Mouse (Mus musculus) urinary bladder, postnatal 10 days (tissue): Measurements from ENCODE around the gene Adap1.

Experiments
- DNase-seq: peaks from one replicate; pipeline ENCODE4 v3.0.0; 2022; ENCODE audit warnings: low spot score

Gene Adap1

GRCm38 (mm10) chr5:139325395-139325966 is at the start of gene Adap1:
Gene Adap1 (minus strand): TSS chr5:139325622.
- no peak for DNase-seq

- no peak for DNase-seq
Measured at GRCm38 (mm10) chr5:139374841-139375240, 49.4 kb upstream of the Adap1 start.

DNA sequence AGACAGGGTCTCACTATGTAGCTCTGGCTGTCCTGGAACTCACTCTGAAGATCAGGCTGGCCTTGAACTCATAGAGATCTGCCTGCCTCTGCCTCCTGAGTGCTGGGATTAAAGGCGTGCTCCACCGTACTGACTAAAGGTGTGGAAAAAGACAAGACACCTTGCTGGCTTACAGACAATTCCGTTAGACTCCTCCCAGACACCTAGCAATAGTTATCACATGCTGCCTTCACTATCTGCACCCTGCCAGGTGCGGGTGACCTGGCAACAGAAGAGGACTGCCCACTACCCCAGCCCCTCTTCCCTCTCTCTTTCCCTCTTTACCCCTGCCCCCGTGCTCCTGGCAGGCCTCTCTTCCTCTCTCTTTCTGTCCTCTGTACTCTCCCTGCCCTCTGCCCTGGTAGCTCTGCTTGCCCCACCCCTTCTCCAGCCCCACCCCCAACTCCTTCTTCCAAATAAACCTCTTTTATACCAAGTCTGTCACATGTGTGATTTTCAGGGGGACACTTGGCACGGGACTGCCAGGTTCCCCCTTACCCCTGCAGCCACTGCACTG is 48.5 kb upstream of the Adap1 start:
- no peak for DNase-seq

- no peak for DNase-seq
Measured at GRCm38 (mm10) chr5:139373126-139373525, 47.7 kb upstream of the Adap1 start.

GRCm38 (mm10) chr5:139371631-139372401 is 46.4 kb upstream of the Adap1 start:
- peak; percentile 67 for DNase-seq

GRCm38 (mm10) chr5:139371118-139371517 is 45.7 kb upstream of the Adap1 start:
- DNase-seq = no peak

DNA sequence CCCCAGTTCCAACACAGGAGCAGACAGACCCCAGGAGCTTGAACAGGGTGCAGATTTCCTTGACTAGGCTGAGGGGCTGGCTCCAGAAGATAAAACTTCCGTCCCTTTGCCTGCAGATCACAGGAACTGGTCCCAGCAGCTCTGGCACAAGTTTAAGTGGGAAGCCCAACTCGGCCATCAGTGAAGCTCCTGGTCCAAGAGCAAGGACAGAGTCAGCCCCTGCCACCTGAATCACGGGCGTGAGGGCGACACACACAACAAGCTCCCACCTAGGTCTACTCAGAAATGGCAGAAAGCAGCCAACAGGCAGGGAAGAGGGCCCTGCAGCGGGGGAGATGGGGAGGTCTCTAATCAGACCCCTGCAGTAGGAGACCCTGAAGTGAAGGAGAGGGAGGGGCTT is 44.9 kb upstream of the Adap1 start:
- DNase-seq = no peak

GRCm38 (mm10) chr5:139368638-139369320 is 43.4 kb upstream of the Adap1 start:
- no peak for DNase-seq

- no peak for DNase-seq
Measured at GRCm38 (mm10) chr5:139367884-139368458, 42.5 kb upstream of the Adap1 start.

DNA sequence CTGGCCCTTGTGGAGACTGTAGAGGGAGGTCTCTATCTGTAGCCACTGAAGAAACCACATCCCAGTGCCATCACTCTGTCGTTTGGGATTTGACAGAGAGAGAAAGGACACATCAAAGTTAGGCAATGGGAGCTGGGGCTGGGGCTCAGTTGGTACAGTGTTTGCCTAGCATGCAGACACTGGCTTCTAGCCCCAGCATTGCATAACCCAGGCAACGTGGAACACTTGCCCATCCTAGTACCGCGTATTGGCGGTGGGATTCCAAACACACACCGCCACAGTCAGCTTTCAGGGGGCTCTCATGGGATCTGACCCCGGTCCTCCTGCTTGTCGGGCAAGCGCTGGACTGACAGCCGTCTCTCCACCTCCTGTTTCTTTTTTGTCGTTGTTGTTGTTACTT is 41.1 kb upstream of the Adap1 start:
- DNase-seq = no peak

DNA sequence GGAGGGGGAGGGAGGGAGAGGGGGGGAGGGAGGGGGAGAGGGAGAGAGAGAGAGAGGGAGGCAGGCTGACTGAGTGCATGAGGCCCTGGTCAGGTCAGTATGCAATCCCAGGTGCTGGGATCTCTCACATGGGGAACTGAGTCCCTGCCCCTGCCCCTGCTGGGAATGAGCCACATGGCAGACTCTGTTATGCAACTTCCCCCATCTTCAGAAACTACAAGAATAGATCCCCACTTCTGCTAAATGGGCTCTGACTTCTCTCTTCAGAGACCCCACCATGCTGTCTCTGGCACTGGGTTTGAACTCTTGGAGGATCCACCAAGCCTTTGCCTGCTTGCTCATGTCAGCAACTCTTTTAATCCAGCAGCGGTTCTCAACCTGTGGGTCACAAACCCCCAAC is 40.4 kb upstream of the Adap1 start:
- no peak for DNase-seq

DNA sequence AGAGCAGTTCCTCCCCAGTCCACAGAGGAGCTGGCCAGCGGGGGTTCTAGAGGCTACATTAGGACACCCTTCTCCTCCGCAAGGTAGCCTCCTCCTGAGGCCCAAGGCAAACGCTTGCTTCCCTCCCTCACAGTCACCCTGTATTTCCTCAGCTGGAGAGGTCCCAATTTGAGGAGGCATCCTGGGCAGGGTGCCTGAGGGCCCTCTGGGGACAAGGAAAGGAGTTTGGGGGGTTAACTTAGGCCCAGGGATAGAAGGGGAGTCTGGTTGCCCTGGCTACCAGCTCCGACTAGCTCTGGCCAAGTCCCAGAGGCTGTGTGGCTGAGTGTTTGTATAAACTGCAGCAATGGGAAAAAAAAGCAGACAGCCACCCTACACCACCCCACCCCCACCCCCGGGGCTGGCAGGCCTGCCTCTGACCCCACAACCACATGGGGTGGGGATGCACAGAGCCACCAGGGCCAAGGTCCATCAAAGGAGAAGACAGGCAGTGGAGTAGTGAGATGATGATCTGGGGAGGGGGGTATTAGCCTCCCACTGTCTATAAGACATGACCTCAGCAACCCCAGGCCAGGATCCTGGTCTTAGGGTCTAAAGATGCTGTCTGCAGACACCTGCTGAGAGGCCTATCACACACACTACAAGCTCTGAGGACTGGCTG is 39.6 kb upstream of the Adap1 start:
- no peak for DNase-seq

GRCm38 (mm10) chr5:139364260-139364910 is 39.0 kb upstream of the Adap1 start:
- peak; percentile 72 for DNase-seq

- DNase-seq = no peak
Measured at GRCm38 (mm10) chr5:139363858-139364257, 38.4 kb upstream of the Adap1 start.

DNA sequence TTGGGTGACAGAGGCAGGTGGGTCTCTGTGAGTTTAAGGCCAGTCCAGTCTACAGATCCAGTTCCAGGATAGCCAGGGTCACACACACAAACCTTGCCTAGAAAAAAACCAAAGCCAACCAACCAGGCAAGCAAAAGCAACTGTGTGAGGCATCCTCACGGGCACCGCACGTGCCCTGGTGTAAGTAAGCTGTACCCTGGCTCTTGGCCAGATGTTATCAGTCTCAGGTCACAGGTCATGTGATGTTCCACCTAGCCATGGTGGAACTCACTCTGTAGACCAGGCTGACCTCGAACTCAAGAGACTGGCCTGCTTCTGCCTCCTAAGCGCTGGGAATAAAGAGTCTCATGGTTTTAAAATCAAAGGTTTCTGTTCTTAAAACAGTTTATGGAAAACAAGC is 33.8 kb upstream of the Adap1 start:
- no peak for DNase-seq

- DNase-seq = no peak
Measured at GRCm38 (mm10) chr5:139358653-139359052, 33.2 kb upstream of the Adap1 start.

GRCm38 (mm10) chr5:139355235-139355772 is 29.9 kb upstream of the Adap1 start:
- peak; percentile 71 for DNase-seq

- DNase-seq = no peak
Measured at GRCm38 (mm10) chr5:139353946-139354345, 28.5 kb upstream of the Adap1 start.

DNA sequence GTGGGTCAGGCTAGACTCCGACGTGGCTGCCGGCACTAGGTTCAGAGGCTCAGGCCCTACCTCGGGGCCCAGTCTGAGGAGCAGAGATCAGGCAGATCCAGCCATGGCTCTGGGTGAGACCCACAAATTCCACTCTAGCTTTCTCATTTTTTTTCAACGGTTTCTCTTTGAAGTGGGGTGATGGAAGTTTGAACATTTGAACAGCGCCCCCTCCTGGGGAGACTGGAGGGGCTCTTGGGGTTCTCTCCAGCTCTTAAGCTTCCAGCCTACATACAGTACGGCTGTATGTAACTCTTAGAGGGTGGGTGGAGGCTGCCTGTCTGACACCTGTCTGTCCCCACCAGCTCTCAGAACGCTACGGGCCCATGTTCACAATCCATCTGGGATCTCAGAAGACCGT is 28.1 kb upstream of the Adap1 start:
- DNase-seq = no peak

DNA sequence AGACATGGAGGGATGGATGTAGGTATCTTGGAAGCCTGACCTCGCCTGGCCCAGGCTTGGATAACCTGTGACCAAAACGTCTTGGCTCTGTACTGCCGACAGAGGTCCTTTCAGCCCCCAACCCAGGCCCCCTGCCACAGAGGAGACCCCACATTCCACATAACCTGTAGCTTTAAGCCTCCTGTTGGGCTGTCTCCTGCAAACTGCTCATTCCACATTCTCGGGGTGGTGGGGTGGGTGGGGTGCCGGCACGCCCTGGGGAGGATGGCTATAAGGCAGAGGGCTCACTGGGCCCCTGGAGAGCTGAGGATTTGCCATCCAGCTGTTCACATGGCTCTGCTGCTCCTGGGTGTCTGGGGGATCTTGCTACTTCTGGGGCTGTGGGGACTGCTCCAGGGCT is 26.9 kb upstream of the Adap1 start, which contains the start of gene Cyp2w1:
TSS of gene Cyp2w1 (plus strand) at position 301 of the 400 bp plus-strand sequence.
- DNase-seq = no peak

- no peak for DNase-seq
Measured at GRCm38 (mm10) chr5:139351628-139352027, 26.2 kb upstream of the Adap1 start.
